Mouse (Mus musculus) liver, adult 2 months (tissue): Measurements from ENCODE around the gene Rtl8c.
"Not testable (repeated sequence)": the region's sequence is repeated elsewhere in the genome, so short reads cannot be mapped to it uniquely, and the experiment has no call there.

ENCODE experiments used
- CTCF ChIP-seq: fragments of 200-500 bp; IDR thresholded peaks from 2 replicates; pipeline ENCODE4 v1.5.1; 2011; ENCODE audit warnings: low read depth, low read length, control low read depth
- POLR2A ChIP-seq: fragments of 200-500 bp; IDR thresholded peaks from 2 replicates; pipeline ENCODE4 v1.6.1; 2011; ENCODE audit warnings: low read length, control low read depth; ENCODE audit not compliant: insufficient read depth; ENCODE audit errors: extremely low read depth

GRCm38 (mm10) chrX:53642980-53643961 is 35.4 kb downstream of the Rtl8c start, which contains the start of gene Rtl8a:
- TF ChIP-seq POLR2A, CTCF: not testable (repeated sequence)
